Mouse (Mus musculus): ENCODE measurements at regions not wholly inside any gene's neighbourhood (a gene's known extent, or its start where the extent isn't known, plus 50 kb on each side); places are given as distances from the start of the nearest gene placed in this dataset.

DNA sequence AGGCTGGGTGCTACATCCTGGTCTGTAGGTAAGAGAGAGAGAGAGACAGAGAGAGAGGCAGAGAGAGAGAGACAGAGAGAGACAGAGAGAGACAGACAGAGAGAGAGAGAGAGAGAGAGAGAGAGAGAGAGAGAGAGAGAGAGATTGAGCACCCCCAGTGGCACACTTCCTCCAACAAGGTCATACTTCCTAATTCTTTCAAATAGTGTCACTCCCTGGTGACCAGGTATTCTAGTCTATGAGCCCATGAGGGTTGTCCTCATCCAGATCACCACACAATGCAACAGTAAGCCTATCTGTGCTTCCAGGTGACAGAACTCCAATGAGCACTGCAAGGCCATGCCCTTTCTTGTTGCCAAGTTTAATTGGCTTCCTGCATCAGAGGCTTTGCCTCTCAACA is 129.0 kb upstream of the Jun start:
- ATAC-seq (replicated peaks; ENCODE audit: insufficient number of reproducible peaks, low FRiP score, low TSS enrichment): no peak
- H3K36me3 ChIP-seq (ENCODE audit: control insufficient read depth, insufficient read depth, low read length): no peaks in the 10 kb centered on the region
- H3K4me2 ChIP-seq: no peak overlapping the region
- peaks cover 6% of the 10 kb centered on the region for H3K4me1 ChIP-seq (ENCODE audit: control insufficient read depth, insufficient read depth, low read length)
- no peak overlapping the region for H3K9ac ChIP-seq (ENCODE audit: low read depth, low read length)
- no peak overlapping the region for H3K27ac ChIP-seq (ENCODE audit: low read depth, low read length)
- H3K4me3 ChIP-seq (ENCODE audit: low read depth, low read length): no peak overlapping the region
- H3K9me3 ChIP-seq (replicated peaks; ENCODE audit: control insufficient read depth, low read length): no peaks in the 10 kb centered on the region
- no peaks in the 10 kb centered on the region for H3K27me3 ChIP-seq (ENCODE audit: control insufficient read depth, insufficient read depth, low read length)

DNA sequence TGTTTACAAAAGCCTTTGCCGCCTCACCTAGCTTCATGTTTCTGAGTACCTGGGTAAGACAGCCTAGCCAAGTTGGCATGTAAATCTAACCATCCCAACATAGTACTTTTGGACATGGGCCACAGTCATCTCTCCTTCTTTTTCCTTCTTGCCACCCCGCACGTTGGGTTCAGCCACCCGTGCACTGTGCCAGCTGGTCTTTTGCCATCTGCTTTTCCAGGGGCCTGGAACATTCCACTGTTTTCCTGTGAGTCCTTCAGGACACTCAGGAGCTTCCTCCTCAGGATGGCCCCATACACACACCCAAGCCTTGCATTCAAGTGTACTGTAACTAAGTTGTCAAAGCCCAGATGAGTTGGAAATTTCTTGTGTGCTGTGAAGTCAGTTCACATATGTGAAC is 132.2 kb upstream of the Jun start:
- ATAC-seq (replicated peaks; ENCODE audit: insufficient number of reproducible peaks, low FRiP score, low TSS enrichment): no peak
- H3K4me3 ChIP-seq (ENCODE audit: low read depth, low read length): no peak overlapping the region
- no peak overlapping the region for H3K4me2 ChIP-seq
- H3K9ac ChIP-seq (ENCODE audit: low read depth, low read length): no peak overlapping the region
- H3K36me3 ChIP-seq (ENCODE audit: control insufficient read depth, insufficient read depth, low read length): no peaks in the 10 kb centered on the region
- WGBS (ENCODE audit: insufficient replicate concordance): 76% methylated on average over 4 of the region's 4 CpGs
- H3K27me3 ChIP-seq (ENCODE audit: control insufficient read depth, insufficient read depth, low read length): no peaks in the 10 kb centered on the region
- no peaks in the 10 kb centered on the region for H3K4me1 ChIP-seq (ENCODE audit: control insufficient read depth, insufficient read depth, low read length)
- H3K9me3 ChIP-seq (replicated peaks; ENCODE audit: control insufficient read depth, low read length): no peaks in the 10 kb centered on the region
- H3K27ac ChIP-seq (ENCODE audit: low read depth, low read length): no peak overlapping the region

- 80% methylated on average over 14 of the region's 14 CpGs for WGBS (ENCODE audit: insufficient replicate concordance)
- H3K27ac ChIP-seq (ENCODE audit: low read depth, low read length): no peak overlapping the region
- no peaks in the 10 kb centered on the region for H3K4me1 ChIP-seq (ENCODE audit: control insufficient read depth, insufficient read depth, low read length)
- H3K27me3 ChIP-seq (ENCODE audit: control insufficient read depth, insufficient read depth, low read length): no peaks in the 10 kb centered on the region
- no peak overlapping the region for H3K4me3 ChIP-seq (ENCODE audit: low read depth, low read length)
- no peaks in the 10 kb centered on the region for H3K9me3 ChIP-seq (replicated peaks; ENCODE audit: control insufficient read depth, low read length)
- H3K4me2 ChIP-seq: no peak overlapping the region
- ATAC-seq (replicated peaks; ENCODE audit: insufficient number of reproducible peaks, low FRiP score, low TSS enrichment): no peak
- H3K9ac ChIP-seq (ENCODE audit: low read depth, low read length): no peak overlapping the region
- H3K36me3 ChIP-seq (ENCODE audit: control insufficient read depth, insufficient read depth, low read length): no peaks in the 10 kb centered on the region
Measured at GRCm38 (mm10) chr4:95185113-95185915, 133.3 kb upstream of the Jun start.

GRCm38 (mm10) chr4:95185916-95186200 is 133.8 kb upstream of the Jun start:
- Histone ChIP-seq H3K27ac (ENCODE audit: low read depth, low read length) (no peak overlapping the region), H3K36me3 (ENCODE audit: control insufficient read depth, insufficient read depth, low read length) (no peaks in the 10 kb centered on the region), H3K4me1 (ENCODE audit: control insufficient read depth, insufficient read depth, low read length) (no peaks in the 10 kb centered on the region), H3K4me3 (ENCODE audit: low read depth, low read length) (no peak overlapping the region), H3K27me3 (ENCODE audit: control insufficient read depth, insufficient read depth, low read length) (no peaks in the 10 kb centered on the region), H3K4me2 (no peak overlapping the region), H3K9me3 (replicated peaks; ENCODE audit: control insufficient read depth, low read length) (no peaks in the 10 kb centered on the region), H3K9ac (ENCODE audit: low read depth, low read length) (no peak overlapping the region)
- 77% methylated on average over 3 of the region's 3 CpGs for WGBS (ENCODE audit: insufficient replicate concordance)
- no peak for ATAC-seq (replicated peaks; ENCODE audit: insufficient number of reproducible peaks, low FRiP score, low TSS enrichment)

DNA sequence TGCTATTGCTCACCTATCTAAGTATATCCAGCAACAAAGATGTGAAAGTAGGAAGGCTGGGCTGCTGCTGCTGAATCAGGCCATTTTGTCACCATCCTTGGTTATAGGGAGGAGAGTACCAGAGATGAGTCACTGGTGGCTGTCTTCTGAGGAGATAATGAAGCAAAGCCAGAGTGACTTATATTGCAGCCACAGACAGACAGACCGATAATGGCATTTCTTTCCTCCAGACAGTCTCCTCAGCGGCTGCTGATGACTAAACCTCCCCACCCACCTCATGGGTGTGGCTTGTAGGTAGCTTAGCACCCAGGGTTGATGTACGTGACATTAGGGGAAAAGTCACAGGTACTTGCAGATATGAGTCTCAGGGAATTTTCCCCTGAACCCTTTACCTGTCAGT is 136.1 kb upstream of the Jun start:
- WGBS (ENCODE audit: insufficient replicate concordance): 69% methylated on average over 3 of the region's 3 CpGs
- no peaks in the 10 kb centered on the region for H3K36me3 ChIP-seq (ENCODE audit: control insufficient read depth, insufficient read depth, low read length)
- H3K4me1 ChIP-seq (ENCODE audit: control insufficient read depth, insufficient read depth, low read length): peaks cover 2% of the 10 kb centered on the region
- no peak overlapping the region for H3K27ac ChIP-seq (ENCODE audit: low read depth, low read length)
- H3K4me3 ChIP-seq (ENCODE audit: low read depth, low read length): no peak overlapping the region
- H3K27me3 ChIP-seq (ENCODE audit: control insufficient read depth, insufficient read depth, low read length): no peaks in the 10 kb centered on the region
- H3K4me2 ChIP-seq: no peak overlapping the region
- no peak overlapping the region for H3K9ac ChIP-seq (ENCODE audit: low read depth, low read length)
- H3K9me3 ChIP-seq (replicated peaks; ENCODE audit: control insufficient read depth, low read length): no peaks in the 10 kb centered on the region
- ATAC-seq (replicated peaks; ENCODE audit: insufficient number of reproducible peaks, low FRiP score, low TSS enrichment): no peak

DNA sequence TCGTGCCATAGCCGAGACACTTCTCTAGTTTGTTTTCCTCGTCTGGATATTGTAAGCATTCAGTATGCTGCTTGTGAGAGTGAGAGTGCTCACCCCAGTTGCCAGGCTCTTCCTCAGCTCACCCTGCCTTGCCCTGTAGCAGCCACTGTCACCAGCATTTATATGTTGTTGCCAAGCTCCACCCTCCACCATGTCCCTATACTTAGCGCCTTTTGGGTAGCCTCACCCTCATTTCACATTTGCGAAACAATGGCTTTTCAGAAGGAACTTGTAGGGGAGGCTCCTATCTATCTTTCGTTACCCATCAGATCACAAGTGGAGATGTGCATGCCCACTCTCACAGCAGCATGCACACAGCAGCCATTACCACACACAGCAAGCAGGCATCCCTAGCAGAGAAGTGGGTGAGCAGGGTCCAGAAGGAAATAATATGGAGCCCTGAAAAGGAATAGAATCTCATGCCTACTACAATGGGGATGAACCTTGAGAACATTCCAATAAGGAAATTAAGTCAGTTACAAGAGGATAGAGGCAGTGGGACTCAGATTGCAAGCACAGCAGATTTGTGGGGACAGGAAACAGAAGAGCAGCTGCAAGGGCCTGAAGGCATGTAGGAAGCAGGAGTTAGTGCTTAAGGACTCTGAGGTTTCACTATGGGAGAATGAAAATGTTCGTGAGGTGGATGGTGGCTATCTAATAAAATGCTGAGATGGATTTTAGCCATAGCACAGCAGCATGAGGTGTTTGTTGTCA is 139.8 kb upstream of the Jun start:
- no peak for ATAC-seq (replicated peaks; ENCODE audit: insufficient number of reproducible peaks, low FRiP score, low TSS enrichment)
- no peak overlapping the region for H3K4me2 ChIP-seq
- 81% methylated on average over 7 of the region's 7 CpGs for WGBS (ENCODE audit: insufficient replicate concordance)
- no peak overlapping the region for H3K9ac ChIP-seq (ENCODE audit: low read depth, low read length)
- H3K9me3 ChIP-seq (replicated peaks; ENCODE audit: control insufficient read depth, low read length): no peaks in the 10 kb centered on the region
- H3K27ac ChIP-seq (ENCODE audit: low read depth, low read length): no peak overlapping the region
- H3K4me1 ChIP-seq (ENCODE audit: control insufficient read depth, insufficient read depth, low read length): peaks cover 14% of the 10 kb centered on the region
- H3K36me3 ChIP-seq (ENCODE audit: control insufficient read depth, insufficient read depth, low read length): no peaks in the 10 kb centered on the region
- H3K27me3 ChIP-seq (ENCODE audit: control insufficient read depth, insufficient read depth, low read length): no peaks in the 10 kb centered on the region
- H3K4me3 ChIP-seq (ENCODE audit: low read depth, low read length): no peak overlapping the region

GRCm38 (mm10) chr4:95192562-95192961 is 140.5 kb upstream of the Jun start:
- peaks cover 18% of the 10 kb centered on the region for H3K4me1 ChIP-seq (ENCODE audit: control insufficient read depth, insufficient read depth, low read length)
- H3K27ac ChIP-seq (ENCODE audit: low read depth, low read length): peak overlapping the region; percentile 50; the same call in 1 of the 2 replicates
- no peak overlapping the region for H3K9ac ChIP-seq (ENCODE audit: low read depth, low read length)
- H3K4me3 ChIP-seq (ENCODE audit: low read depth, low read length): no peak overlapping the region
- H3K36me3 ChIP-seq (ENCODE audit: control insufficient read depth, insufficient read depth, low read length): no peaks in the 10 kb centered on the region
- no peak; the same call in 1 of the 2 replicates for ATAC-seq (replicated peaks; ENCODE audit: insufficient number of reproducible peaks, low FRiP score, low TSS enrichment)
- H3K9me3 ChIP-seq (replicated peaks; ENCODE audit: control insufficient read depth, low read length): no peaks in the 10 kb centered on the region
- no peak overlapping the region for H3K4me2 ChIP-seq
- no peaks in the 10 kb centered on the region for H3K27me3 ChIP-seq (ENCODE audit: control insufficient read depth, insufficient read depth, low read length)

DNA sequence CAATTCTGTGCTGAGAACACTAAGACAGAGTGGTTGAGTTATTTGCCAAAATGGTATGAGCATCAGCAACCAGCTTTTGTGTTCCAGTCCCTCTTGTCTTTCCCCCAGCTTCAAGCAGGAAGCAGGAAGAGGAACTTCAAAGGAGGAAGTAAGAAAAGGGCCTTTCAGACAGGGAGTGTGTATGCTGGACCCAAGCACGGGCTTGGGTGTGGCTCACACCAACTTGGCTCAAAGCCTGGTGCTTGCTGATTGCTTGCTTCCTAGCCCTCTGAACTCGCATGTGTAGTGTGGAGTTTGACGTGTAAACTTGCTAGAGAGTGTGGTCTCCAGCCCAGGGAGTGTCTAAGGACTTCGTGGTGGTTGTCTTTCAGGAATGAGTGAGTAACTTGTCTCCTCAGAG is 141.0 kb upstream of the Jun start:
- Histone ChIP-seq H3K4me1 (ENCODE audit: control insufficient read depth, insufficient read depth, low read length) (peaks cover 18% of the 10 kb centered on the region), H3K27ac (ENCODE audit: low read depth, low read length) (peak overlapping the region; percentile 50), H3K36me3 (ENCODE audit: control insufficient read depth, insufficient read depth, low read length) (no peaks in the 10 kb centered on the region), H3K9me3 (replicated peaks; ENCODE audit: control insufficient read depth, low read length) (no peaks in the 10 kb centered on the region), H3K9ac (ENCODE audit: low read depth, low read length) (no peak overlapping the region), H3K4me3 (ENCODE audit: low read depth, low read length) (no peak overlapping the region), H3K4me2 (0 out of 2 replicates have a peak overlapping the region, but pooled peaks have one; percentile 12), H3K27me3 (ENCODE audit: control insufficient read depth, insufficient read depth, low read length) (no peaks in the 10 kb centered on the region)
- ATAC-seq (replicated peaks; ENCODE audit: insufficient number of reproducible peaks, low FRiP score, low TSS enrichment): peak; percentile 84
- 39% methylated on average over 4 of the region's 4 CpGs for WGBS (ENCODE audit: insufficient replicate concordance)

GRCm38 (mm10) chr4:95193473-95193872 is 141.5 kb upstream of the Jun start:
- Histone ChIP-seq H3K4me3 (ENCODE audit: low read depth, low read length) (no peak overlapping the region), H3K36me3 (ENCODE audit: control insufficient read depth, insufficient read depth, low read length) (no peaks in the 10 kb centered on the region), H3K9me3 (replicated peaks; ENCODE audit: control insufficient read depth, low read length) (no peaks in the 10 kb centered on the region), H3K9ac (ENCODE audit: low read depth, low read length) (no peak overlapping the region), H3K27ac (ENCODE audit: low read depth, low read length) (peak overlapping the region; percentile 50), H3K4me2 (0 out of 2 replicates have a peak overlapping the region, but pooled peaks have one; percentile 12), H3K27me3 (ENCODE audit: control insufficient read depth, insufficient read depth, low read length) (no peaks in the 10 kb centered on the region), H3K4me1 (ENCODE audit: control insufficient read depth, insufficient read depth, low read length) (peaks cover 21% of the 10 kb centered on the region)
- ATAC-seq (replicated peaks; ENCODE audit: insufficient number of reproducible peaks, low FRiP score, low TSS enrichment): peak; percentile 65; the same call in 1 of the 2 replicates
- WGBS (ENCODE audit: insufficient replicate concordance): 42% methylated on average over 4 of the region's 4 CpGs
